Comparison of ENCODE assay signal across 19 mouse cellular contexts in the genomic region with DNA sequence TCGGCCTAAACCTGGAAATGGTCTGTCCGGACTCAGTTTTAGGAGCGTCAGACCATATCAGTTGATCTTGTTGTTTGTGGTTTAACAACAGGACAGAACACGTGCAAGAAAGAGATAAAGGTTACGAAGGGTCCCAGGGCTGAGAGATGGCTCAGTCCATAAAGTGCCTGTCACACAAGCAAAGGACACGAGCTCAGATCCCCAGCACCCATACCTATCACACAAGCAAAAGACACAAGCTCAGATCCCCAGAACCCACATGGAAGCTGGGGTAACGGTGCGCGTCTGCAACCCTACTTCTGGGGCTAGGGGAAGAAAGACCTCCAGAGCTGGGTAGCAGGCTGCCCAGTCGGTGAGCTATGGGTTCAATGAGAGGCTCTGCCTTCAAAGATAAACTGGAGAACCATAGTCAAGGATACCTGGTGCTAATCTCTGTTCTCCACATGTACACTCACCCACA. TPM values are rescaled to one million over a fixed set of nuclear protein-coding genes. Genes with fewer than 3 reads are reported as not detected.
DNase-seq lines count a peak whose midpoint lies in the region; ATAC-seq and TF ChIP-seq lines count a peak whose summit lies in the region.
"Had no signal": no experiment of that assay in that cellular context is flagged by ENCODE, and none has a peak within 500 bp of the region (broad histone marks: within the 10 kb centered on the region; RNA-seq: fewer than 3 reads in every experiment).

No protein-coding gene starts in this region.

- peak; percentile 55 for TF ChIP-seq EP300 in liver, embryonic 14.5 days (IDR thresholded peaks at IDR 0.05; ENCODE audit: low read depth)

- no peaks in the 10 kb centered on the region for H3K36me3 ChIP-seq in midbrain, embryonic 10.5 days
- H3K36me3 ChIP-seq in midbrain, embryonic 16.5 days (ENCODE audit: control insufficient read depth, insufficient read depth, low read length) = no peaks in the 10 kb centered on the region
- H3K36me3 ChIP-seq in liver, embryonic 14.5 days (replicated peaks; ENCODE audit: control insufficient read depth, insufficient read depth, low read depth) = no peaks in the 10 kb centered on the region
- no peaks in the 10 kb centered on the region for H3K36me3 ChIP-seq in thymus, adult 2 months (ENCODE audit: control insufficient read depth, insufficient read depth, low read length)
- H3K36me3 ChIP-seq: heart, embryonic 15.5 days; hindbrain, embryonic 12.5 days; limb, embryonic 10.5 days; midbrain, embryonic 15.5 days had no signal

- TF ChIP-seq POLR2A in thymus, adult 2 months (IDR thresholded peaks at IDR 0.05; ENCODE audit: control insufficient read depth, extremely low read depth, insufficient read depth, low read length, poor library complexity) = no peak

- peak overlapping the region; percentile 52; the same call in 1 of the 2 replicates for H3K27ac ChIP-seq in midbrain, embryonic 10.5 days (replicated peaks)
- no peak overlapping the region for H3K27ac ChIP-seq in midbrain, embryonic 16.5 days (ENCODE audit: low read length)
- H3K27ac ChIP-seq in liver, embryonic 14.5 days = peak overlapping the region; percentile 53
- H3K27ac ChIP-seq in thymus, adult 2 months (ENCODE audit: control insufficient read depth, insufficient read depth, low read length) = no peak overlapping the region
- H3K27ac ChIP-seq: heart, embryonic 15.5 days; hindbrain, embryonic 12.5 days; kidney, postnatal 0 days; limb, embryonic 10.5 days; macrophage; midbrain, embryonic 15.5 days had no signal

- H3K9ac ChIP-seq in midbrain, embryonic 16.5 days (ENCODE audit: low read depth, low read length) = no peak overlapping the region
- 0 out of 2 replicates have a peak overlapping the region, but pooled peaks have one; percentile 11 for H3K9ac ChIP-seq in liver, embryonic 14.5 days (replicated peaks)
- H3K9ac ChIP-seq: heart, embryonic 15.5 days; hindbrain, embryonic 12.5 days; lung, embryonic 14.5 days; midbrain, embryonic 15.5 days had no signal

- H3K4me2 ChIP-seq in midbrain, embryonic 16.5 days (ENCODE audit: low read length) = no peak overlapping the region
- peak overlapping the region; percentile 43 for H3K4me2 ChIP-seq in liver, embryonic 14.5 days (ENCODE audit: low read depth)
- H3K4me2 ChIP-seq: heart, embryonic 15.5 days; hindbrain, embryonic 12.5 days; lung, embryonic 14.5 days; midbrain, embryonic 15.5 days had no signal

- H3K9me3 ChIP-seq in midbrain, embryonic 10.5 days (replicated peaks) = no peaks in the 10 kb centered on the region
- no peaks in the 10 kb centered on the region for H3K9me3 ChIP-seq in midbrain, embryonic 16.5 days (replicated peaks; ENCODE audit: control insufficient read depth, low read length, poor library complexity, severe bottlenecking)
- no peaks in the 10 kb centered on the region for H3K9me3 ChIP-seq in liver, embryonic 14.5 days (ENCODE audit: control insufficient read depth, low read length)
- H3K9me3 ChIP-seq: heart, embryonic 15.5 days; hindbrain, embryonic 12.5 days; limb, embryonic 10.5 days; midbrain, embryonic 15.5 days had no signal

- no peak for DNase-seq in midbrain, embryonic 10.5 days (ENCODE audit: low spot score)
- DNase-seq in c-Kit-positive CD71-positive TER-119-positive erythroid progenitor cells, embryonic 14.5 days (ENCODE audit: low spot score) = peak; percentile 42
- DNase-seq in liver, embryonic 14.5 days (ENCODE audit: low read depth in 3 of 3, low spot score in 3 of 3) = peak; percentile 31 to 45 (median 38)
- no peak for DNase-seq in urinary bladder, postnatal 14 days (ENCODE audit: low spot score)
- DNase-seq in thymus, adult 2 months = no peak
- DNase-seq: adrenal gland, adult 8-10 months; cerebellum, adult 8-10 months; gastrocnemius, postnatal 25 days; layer of hippocampus, postnatal 36 days; lung, embryonic 14.5 days; right cerebral cortex, adult 18-20 months had no signal

- H3K4me1 ChIP-seq in midbrain, embryonic 10.5 days = peaks cover 14% of the 10 kb centered on the region
- H3K4me1 ChIP-seq in midbrain, embryonic 16.5 days (ENCODE audit: control insufficient read depth, insufficient read depth, low read length) = peaks cover 8% of the 10 kb centered on the region
- H3K4me1 ChIP-seq in liver, embryonic 14.5 days (replicated peaks; ENCODE audit: control insufficient read depth in 2 of 2, insufficient read depth in 2 of 2, low read length in 1 of 2) = peaks cover 19 to 30% of the 10 kb centered on the region in 2 experiments
- peaks cover 15% of the 10 kb centered on the region for H3K4me1 ChIP-seq in thymus, adult 2 months (replicated peaks; ENCODE audit: control insufficient read depth, insufficient read depth, low read length)

- no peak overlapping the region for H3K4me3 ChIP-seq in midbrain, embryonic 10.5 days
- no peak overlapping the region for H3K4me3 ChIP-seq in midbrain, embryonic 16.5 days (ENCODE audit: low read depth, low read length)
- no peak overlapping the region for H3K4me3 ChIP-seq in liver, embryonic 14.5 days (ENCODE audit: insufficient read depth in 1 of 2, low read depth in 2 of 2, low read length in 2 of 2)
- H3K4me3 ChIP-seq in thymus, adult 2 months (ENCODE audit: control insufficient read depth, insufficient read depth, low read length) = no peak overlapping the region
- H3K4me3 ChIP-seq: heart, embryonic 15.5 days; hindbrain, embryonic 12.5 days; limb, embryonic 10.5 days; midbrain, embryonic 15.5 days had no signal

- no peak for TF ChIP-seq CTCF in liver, embryonic 14.5 days (IDR thresholded peaks at IDR 0.05; ENCODE audit: low read depth)
- no peak for TF ChIP-seq CTCF in thymus, adult 2 months (IDR thresholded peaks at IDR 0.05; ENCODE audit: borderline replicate concordance, control insufficient read depth, extremely low read depth, insufficient read depth, low read length, poor library complexity)

- H3K27me3 ChIP-seq in midbrain, embryonic 10.5 days (ENCODE audit: low read depth, poor library complexity, severe bottlenecking) = no peaks in the 10 kb centered on the region
- H3K27me3 ChIP-seq in midbrain, embryonic 16.5 days (ENCODE audit: control insufficient read depth, insufficient read depth, low read depth, low read length) = no peaks in the 10 kb centered on the region
- H3K27me3 ChIP-seq in liver, embryonic 14.5 days (ENCODE audit: control insufficient read depth, insufficient read depth, low read length) = no peaks in the 10 kb centered on the region
- no peaks in the 10 kb centered on the region for H3K27me3 ChIP-seq in thymus, adult 2 months (ENCODE audit: control insufficient read depth, insufficient read depth, low read length)
- H3K27me3 ChIP-seq: heart, embryonic 15.5 days; hindbrain, embryonic 12.5 days; midbrain, embryonic 15.5 days had no signal

- ATAC-seq in midbrain, embryonic 16.5 days = no peak
- peak; percentile 48 for ATAC-seq in liver, embryonic 14.5 days (ENCODE audit: insufficient read depth)
- no peak for ATAC-seq in CD4-positive, CD25-positive, alpha-beta regulatory T cell, adult 4 months
- ATAC-seq: midbrain, embryonic 15.5 days had no signal

- WGBS in midbrain, embryonic 10.5 days = 83% methylated on average over 10 of the region's 10 CpGs
- 87% methylated on average over 10 of the region's 10 CpGs for WGBS in midbrain, embryonic 16.5 days
- 13% methylated on average over 10 of the region's 10 CpGs for WGBS in liver, embryonic 14.5 days (ENCODE audit: insufficient replicate concordance)
- 37% methylated on average over 10 of the region's 10 CpGs for WGBS in thymus, adult 2 months

RNA-seq across cellular contexts. Expression of gene Fads2, which starts 3.5 kb away (rescaled TPM):
- polyA plus RNA-seq in midbrain, embryonic 10.5 days (2016; fragmentation: Nextera tagmentation; extraction: Ambion mirVana) = 207 and 236 TPM in 2 replicates
- 215 and 256 TPM in 2 replicates for polyA plus RNA-seq in midbrain, embryonic 16.5 days (2015; fragmentation: Nextera tagmentation; extraction: Ambion mirVana)
- 41.9 and 49.2 TPM in 2 replicates for polyA plus RNA-seq in liver, embryonic 14.5 days (2012; rRNA removed)
- 22.7 and 25.8 TPM in 2 replicates for polyA plus RNA-seq in liver, embryonic 14.5 days (2014; fragmentation: Nextera tagmentation; extraction: Ambion mirVana)
- 36.3 and 45.6 TPM in 2 replicates for polyA plus RNA-seq in thymus, adult 2 months (2012; rRNA removed)
- under 1 TPM in 1 of 2 experiments, not detected in 1; 0.34 TPM for polyA plus RNA-seq in CD4-positive, CD25-positive, alpha-beta regulatory T cell, adult 4 months (2017; shearing (Covaris generic))

Comparison
In these comparisons a context has a peak if more than half of its experiments do, and no peak if none do; other contexts are left out.
1. H3K27ac ChIP-seq: peak in midbrain, embryonic 10.5 days (single experiment) and liver, embryonic 14.5 days (single experiment); none in midbrain, embryonic 16.5 days (single experiment) and thymus, adult 2 months (single experiment).
2. DNase-seq: peak in c-Kit-positive CD71-positive TER-119-positive erythroid progenitor cells, embryonic 14.5 days (single experiment) and liver, embryonic 14.5 days (3 of 3); none in midbrain, embryonic 10.5 days (single experiment), urinary bladder, postnatal 14 days (single experiment) and thymus, adult 2 months (single experiment).
3. RNA of gene Fads2, which starts 3.5 kb away (polyA plus RNA-seq): 215 to 256 TPM in midbrain, embryonic 16.5 days, 207 to 236 TPM in midbrain, embryonic 10.5 days, 22.7 to 49.2 TPM in liver, embryonic 14.5 days and 36.3 to 45.6 TPM in thymus, adult 2 months; 0.34 TPM in CD4-positive, CD25-positive, alpha-beta regulatory T cell, adult 4 months; every median in the first group is over 10 times any median in the second.